Mouse (Mus musculus): ENCODE data around the gene Dnm3.

DNA sequence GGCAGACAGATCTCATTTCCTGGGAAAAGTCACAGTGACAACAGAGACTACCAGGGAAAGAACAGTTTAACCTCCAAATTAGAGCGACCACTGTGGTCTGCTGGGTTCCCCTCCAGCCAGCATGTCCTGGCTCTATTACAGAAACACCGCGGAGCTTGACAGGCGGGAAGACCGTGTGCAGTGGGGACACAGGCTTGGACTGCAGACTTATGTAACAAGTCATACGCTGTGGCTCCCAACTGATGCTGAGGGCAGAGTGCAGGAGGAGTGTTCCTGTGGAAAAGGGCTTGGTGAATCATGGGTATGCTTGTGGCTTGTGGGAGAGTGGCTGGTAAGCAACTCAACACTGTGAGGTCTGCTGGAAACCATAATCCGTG, 368.4 kb downstream of the Dnm3 start:
- TF ChIP-seq CTCF (IDR thresholded peaks at IDR 0.05; ENCODE audit: insufficient read depth, low read length) (no peak), POLR2A (IDR thresholded peaks at IDR 0.05; ENCODE audit: borderline replicate concordance, extremely low read depth, low read depth, low read length) (no peak)

Data from lung, adult 2 months (tissue).